Mouse (Mus musculus) macrophage (primary cell): ENCODE measurements around the gene Mlxip. TPM values are rescaled to one million over a fixed set of nuclear protein-coding genes. Genes with fewer than 3 reads are reported as not detected.

Source experiments
- H3K27ac ChIP-seq: fragments of 350-480 bp; formaldehyde crosslinking; 2 replicates; pipeline ENCODE4 v1.9.0; 2021
- H3K36me3 ChIP-seq: fragments of 350-480 bp; formaldehyde crosslinking; 2 replicates; pipeline ENCODE4 v1.9.0; 2021; ENCODE audit errors: inconsistent target
- H3K4me3 ChIP-seq: fragments of 350-480 bp; formaldehyde crosslinking; 2 replicates; pipeline ENCODE4 v1.9.0; 2021; ENCODE audit errors: inconsistent target
- H3K79me2 ChIP-seq: fragments of 350-480 bp; formaldehyde crosslinking; 2 replicates; pipeline ENCODE4 v1.9.0; 2021; ENCODE audit errors: inconsistent target
- WGBS: methylation state at CpG from one replicate; pipeline ENCODE4 v1.1.7; 2026; ENCODE audit warnings: inconsistent platforms; ENCODE audit not compliant: missing documents; 5-methylcytosine and 5-hydroxymethylcytosine counted together
- polyA plus RNA-seq: library from polyadenylated mRNA; stranded (reverse); fragments of 250-400 nt; gene quantifications from 3 replicates; pipeline ENCODE4 v1.2.4, GENCODE M21; 2018; ENCODE audit warnings: inconsistent platforms

The Mlxip gene
- polyA plus RNA-seq, 1 experiment from 2014 or later: 18.7 TPM

DNA sequence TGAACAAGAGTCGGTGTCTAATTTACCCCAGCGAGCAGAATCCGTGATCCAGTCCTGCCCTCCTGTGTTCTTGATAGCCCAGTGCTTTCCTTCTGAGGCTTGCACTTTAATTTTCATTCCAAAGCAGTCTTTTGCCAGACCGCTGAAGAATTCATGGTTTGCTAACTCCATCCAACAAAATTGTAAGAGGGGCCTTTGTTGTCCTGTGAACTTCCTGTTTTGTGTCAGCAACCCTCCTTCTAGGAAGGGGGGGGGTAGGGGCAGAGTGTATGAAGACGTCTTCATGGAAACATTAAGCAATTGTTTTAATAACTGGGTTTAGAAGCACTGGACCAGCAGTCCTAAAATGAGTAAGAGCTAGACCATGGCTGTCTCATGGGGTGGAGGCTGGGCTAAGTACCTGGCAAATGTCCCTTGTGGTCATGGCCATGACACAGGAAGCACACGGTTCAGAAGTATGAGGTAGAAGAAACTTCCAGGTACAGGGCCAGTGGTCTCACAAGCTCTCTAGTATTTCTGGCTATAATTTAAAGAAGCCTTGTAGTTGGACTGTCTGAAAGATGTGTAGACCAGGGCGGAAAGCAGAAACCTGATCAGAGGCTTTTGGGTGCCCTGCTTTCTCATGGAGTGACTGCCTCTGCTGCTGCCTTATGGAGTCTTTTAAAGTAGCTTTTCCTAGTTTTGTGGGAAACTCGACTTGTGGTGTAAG, 41.6 kb downstream of the Mlxip start:
- Histone ChIP-seq H3K27ac (no peak overlapping the region), H3K79me2 (peaks cover 76% of the 10 kb centered on the region), H3K4me3 (no peak overlapping the region), H3K36me3 (peaks cover 15% of the 10 kb centered on the region)
- 49% methylated on average over 8 of the region's 8 CpGs for whole genome bisulfite sequencing

- no peak overlapping the region for H3K27ac ChIP-seq
- peaks cover 20% of the 10 kb centered on the region for H3K36me3 ChIP-seq
- WGBS: 52% methylated on average over 4 of the region's 4 CpGs
- H3K79me2 ChIP-seq: peaks cover 70% of the 10 kb centered on the region
- no peak overlapping the region for H3K4me3 ChIP-seq
Measured at GRCm38 (mm10) chr5:123436780-123437175, 42.2 kb downstream of the Mlxip start.

DNA sequence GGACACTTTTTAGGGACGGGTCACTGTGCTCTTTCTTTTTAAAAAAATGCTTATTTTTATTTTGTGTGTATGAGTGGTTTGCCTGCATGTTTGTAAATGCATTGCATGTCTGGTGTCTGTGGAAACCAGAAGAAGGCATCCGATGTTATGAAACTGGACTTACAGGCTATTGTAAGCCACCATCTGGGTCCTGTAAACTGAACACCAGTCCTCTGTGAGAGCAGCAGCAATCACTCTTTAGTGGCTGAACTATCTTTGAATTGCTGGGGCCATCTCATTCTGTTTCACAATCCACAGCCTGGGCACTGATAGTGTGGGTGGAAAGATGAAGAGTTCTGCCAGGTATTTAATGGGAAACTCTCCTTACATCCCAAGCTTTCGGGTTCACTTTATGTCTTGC, 43.8 kb downstream of the Mlxip start:
- peaks cover 54% of the 10 kb centered on the region for H3K79me2 ChIP-seq
- H3K27ac ChIP-seq: no peak overlapping the region
- H3K36me3 ChIP-seq: peaks cover 36% of the 10 kb centered on the region
- WGBS: 92% methylated on average over 3 of the region's 3 CpGs
- no peak overlapping the region for H3K4me3 ChIP-seq

- H3K36me3 ChIP-seq: peaks cover 42% of the 10 kb centered on the region
- WGBS: 100% methylated on average over 1 of the region's 1 CpGs
Measured at GRCm38 (mm10) chr5:123439312-123439711, 44.7 kb downstream of the Mlxip start.

DNA sequence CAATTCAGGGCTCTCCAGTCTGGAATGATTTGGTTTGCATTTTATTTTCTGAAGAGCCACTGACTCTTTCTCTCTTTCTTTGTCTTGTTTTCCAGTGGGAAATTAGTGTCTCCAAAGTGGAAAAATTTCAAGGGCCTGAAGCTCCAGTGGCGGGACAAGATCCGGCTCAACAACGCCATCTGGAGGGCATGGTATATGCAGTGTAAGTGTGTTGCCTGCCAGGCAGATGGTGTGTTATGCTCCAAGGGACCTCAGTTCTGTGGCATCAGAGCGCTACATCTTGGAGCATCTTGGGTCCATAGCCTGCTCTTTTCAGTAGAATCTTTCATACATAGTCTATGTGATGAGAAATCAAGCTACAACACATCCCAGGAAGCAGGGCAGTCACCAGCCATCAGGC, 45.3 kb downstream of the Mlxip start:
- peaks cover 48% of the 10 kb centered on the region for H3K36me3 ChIP-seq
- H3K27ac ChIP-seq: no peak overlapping the region
- H3K4me3 ChIP-seq: no peak overlapping the region
- WGBS: 97% methylated on average over 4 of the region's 4 CpGs
- H3K79me2 ChIP-seq: peaks cover 41% of the 10 kb centered on the region

More at GRCm38 (mm10) chr5:123439312-123439711, 44.7 kb downstream of the Mlxip start:
- peaks cover 45% of the 10 kb centered on the region for H3K79me2 ChIP-seq
- H3K27ac ChIP-seq: no peak overlapping the region
- H3K4me3 ChIP-seq: no peak overlapping the region

- peaks cover 55% of the 10 kb centered on the region for H3K36me3 ChIP-seq
- WGBS: 92% methylated on average over 4 of the region's 4 CpGs
- no peak overlapping the region for H3K4me3 ChIP-seq
- H3K27ac ChIP-seq: no peak overlapping the region
- peaks cover 39% of the 10 kb centered on the region for H3K79me2 ChIP-seq
Measured at GRCm38 (mm10) chr5:123440664-123441063, 46.1 kb downstream of the Mlxip start.

DNA sequence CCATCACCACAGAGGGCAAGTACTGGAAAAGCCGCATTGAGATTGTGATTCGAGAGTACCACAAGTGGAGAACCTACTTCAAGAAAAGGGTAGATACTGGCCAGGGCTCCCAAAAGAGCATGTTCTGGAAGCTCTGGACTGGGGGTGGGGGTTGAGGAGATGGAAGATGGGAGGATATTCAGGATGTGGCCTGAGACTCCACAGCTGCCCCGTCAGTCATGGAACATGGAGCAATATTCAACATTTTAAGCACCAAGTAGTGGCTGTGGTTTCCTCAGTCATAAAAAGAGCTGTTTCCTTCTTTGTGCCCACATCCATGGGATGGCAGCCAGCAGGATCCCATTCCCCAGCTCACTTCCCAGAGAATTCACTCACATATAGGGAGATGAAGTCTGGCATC, 47.7 kb downstream of the Mlxip start:
- Histone ChIP-seq H3K79me2 (peaks cover 23% of the 10 kb centered on the region), H3K4me3 (no peak overlapping the region), H3K27ac (no peak overlapping the region), H3K36me3 (peaks cover 69% of the 10 kb centered on the region)
- WGBS: 96% methylated on average over 2 of the region's 3 CpGs

GRCm38 (mm10) chr5:123444069-123444468, 49.5 kb downstream of the Mlxip start:
- H3K36me3 ChIP-seq: peaks cover 87% of the 10 kb centered on the region
- H3K79me2 ChIP-seq: peaks cover 5% of the 10 kb centered on the region; the same call in 1 of the 2 replicates
- 65% methylated on average over 4 of the region's 4 CpGs for WGBS
- H3K27ac ChIP-seq: no peak overlapping the region
- H3K4me3 ChIP-seq: no peak overlapping the region

DNA sequence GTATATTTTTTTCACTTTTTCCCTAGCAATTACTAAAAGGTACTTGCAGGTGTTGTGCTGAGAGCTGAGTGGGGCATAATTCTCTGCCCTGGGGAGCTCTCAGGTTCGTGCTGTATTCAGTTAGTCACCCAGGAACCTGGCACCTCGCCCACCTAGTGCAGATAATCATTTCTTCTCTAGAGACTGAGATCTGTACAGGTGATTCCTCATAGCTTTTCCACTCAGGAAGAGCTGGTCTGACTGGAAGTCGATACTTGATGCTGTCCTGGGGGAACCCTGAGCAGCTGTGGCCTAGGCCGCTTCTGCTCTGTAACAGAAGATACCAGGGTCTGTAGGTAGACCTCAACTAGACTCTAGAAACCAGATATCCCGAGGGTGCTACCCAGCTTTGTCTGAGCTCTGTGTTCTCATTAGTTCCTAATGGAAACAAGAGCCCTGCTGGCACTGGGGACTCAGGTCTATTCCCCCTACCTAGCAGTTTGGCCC, 50.3 kb downstream of the Mlxip start:
- no peak overlapping the region for H3K4me3 ChIP-seq
- H3K36me3 ChIP-seq: peaks cover 93% of the 10 kb centered on the region
- H3K27ac ChIP-seq: no peak overlapping the region
- no peaks in the 10 kb centered on the region; the same call in 1 of the 2 replicates for H3K79me2 ChIP-seq
- WGBS: 91% methylated on average over 5 of the region's 5 CpGs

DNA sequence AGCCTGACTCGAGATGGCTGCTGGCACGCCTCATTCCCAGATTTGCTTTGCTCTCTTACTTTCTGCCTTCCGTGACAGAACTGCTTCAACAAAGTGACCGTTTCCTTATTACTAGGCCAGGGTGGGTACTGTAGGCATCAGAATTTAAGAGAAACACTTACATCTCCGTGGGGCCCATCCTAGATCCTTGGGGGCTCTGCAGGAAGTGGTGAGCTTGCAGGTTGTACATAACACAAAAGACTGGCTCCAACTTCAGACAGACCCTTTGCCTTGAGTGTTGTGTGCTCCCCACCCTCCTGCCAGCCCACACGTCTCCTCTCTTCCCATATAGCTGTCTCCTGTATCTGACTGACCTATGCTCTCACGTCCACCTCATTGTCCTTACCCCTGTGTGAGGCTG, 57.3 kb downstream of the Mlxip start:
- H3K79me2 ChIP-seq: no peaks in the 10 kb centered on the region
- 90% methylated on average over 7 of the region's 7 CpGs for WGBS
- H3K36me3 ChIP-seq: peaks cover 83% of the 10 kb centered on the region
- H3K27ac ChIP-seq: no peak overlapping the region
- H3K4me3 ChIP-seq: no peak overlapping the region

DNA sequence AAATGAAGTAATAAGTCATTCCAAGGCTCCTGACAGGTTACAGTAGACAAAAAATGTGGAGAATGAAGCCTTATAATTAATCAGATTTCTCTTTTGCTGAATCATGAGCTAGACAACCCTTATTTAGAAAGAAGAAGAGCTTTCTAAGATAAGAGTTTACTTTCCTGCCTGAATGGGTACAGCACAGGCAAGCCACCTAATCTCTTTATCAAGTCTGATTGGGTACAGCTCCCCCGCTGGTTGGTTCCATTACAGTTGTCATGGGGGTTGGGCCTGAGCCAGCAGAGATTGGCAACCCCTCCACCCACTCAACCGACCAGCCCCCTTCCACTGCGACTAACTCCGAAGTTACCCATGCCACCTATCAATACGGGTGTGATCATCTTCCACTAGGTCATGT, 66.8 kb downstream of the Mlxip start:
- H3K36me3 ChIP-seq: no peaks in the 10 kb centered on the region
- WGBS: 85% methylated on average over 5 of the region's 5 CpGs
- no peak overlapping the region for H3K27ac ChIP-seq
- H3K79me2 ChIP-seq: no peaks in the 10 kb centered on the region
- no peak overlapping the region for H3K4me3 ChIP-seq

DNA sequence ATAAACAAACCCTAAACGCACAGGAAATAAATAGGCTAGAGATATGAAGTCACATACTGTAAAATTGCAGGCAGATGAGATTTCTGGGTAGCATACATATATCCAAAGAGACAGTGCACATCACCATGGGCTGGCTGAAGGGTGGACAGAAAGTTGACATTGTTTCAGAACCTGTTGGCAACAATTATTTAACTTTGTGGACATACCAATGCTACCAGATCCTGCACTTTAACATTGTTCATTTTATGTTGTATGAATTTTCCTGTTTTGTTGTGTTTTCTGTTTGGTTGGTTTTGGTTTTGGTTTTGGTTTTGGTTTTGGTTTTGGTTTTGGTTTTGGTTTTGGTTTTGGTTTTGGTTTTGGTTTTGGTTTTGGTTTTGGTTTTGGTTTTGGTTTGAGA, 70.0 kb downstream of the Mlxip start:
- 91% methylated on average over 1 of the region's 1 CpGs for WGBS
- H3K79me2 ChIP-seq: no peaks in the 10 kb centered on the region
- no peak overlapping the region for H3K27ac ChIP-seq
- no peak overlapping the region for H3K4me3 ChIP-seq
- no peaks in the 10 kb centered on the region for H3K36me3 ChIP-seq

- no peak overlapping the region for H3K27ac ChIP-seq
- H3K4me3 ChIP-seq: no peak overlapping the region
- no peaks in the 10 kb centered on the region for H3K36me3 ChIP-seq
- H3K79me2 ChIP-seq: no peaks in the 10 kb centered on the region
- WGBS: 2% methylated on average over 10 of the region's 10 CpGs
Measured at GRCm38 (mm10) chr5:123470784-123471400, 76.3 kb downstream of the Mlxip start.

GRCm38 (mm10) chr5:123473817-123474216, 79.2 kb downstream of the Mlxip start:
- Histone ChIP-seq H3K4me3 (no peak overlapping the region), H3K27ac (no peak overlapping the region), H3K79me2 (no peaks in the 10 kb centered on the region), H3K36me3 (no peaks in the 10 kb centered on the region)
- WGBS: 89% methylated on average over 4 of the region's 5 CpGs

DNA sequence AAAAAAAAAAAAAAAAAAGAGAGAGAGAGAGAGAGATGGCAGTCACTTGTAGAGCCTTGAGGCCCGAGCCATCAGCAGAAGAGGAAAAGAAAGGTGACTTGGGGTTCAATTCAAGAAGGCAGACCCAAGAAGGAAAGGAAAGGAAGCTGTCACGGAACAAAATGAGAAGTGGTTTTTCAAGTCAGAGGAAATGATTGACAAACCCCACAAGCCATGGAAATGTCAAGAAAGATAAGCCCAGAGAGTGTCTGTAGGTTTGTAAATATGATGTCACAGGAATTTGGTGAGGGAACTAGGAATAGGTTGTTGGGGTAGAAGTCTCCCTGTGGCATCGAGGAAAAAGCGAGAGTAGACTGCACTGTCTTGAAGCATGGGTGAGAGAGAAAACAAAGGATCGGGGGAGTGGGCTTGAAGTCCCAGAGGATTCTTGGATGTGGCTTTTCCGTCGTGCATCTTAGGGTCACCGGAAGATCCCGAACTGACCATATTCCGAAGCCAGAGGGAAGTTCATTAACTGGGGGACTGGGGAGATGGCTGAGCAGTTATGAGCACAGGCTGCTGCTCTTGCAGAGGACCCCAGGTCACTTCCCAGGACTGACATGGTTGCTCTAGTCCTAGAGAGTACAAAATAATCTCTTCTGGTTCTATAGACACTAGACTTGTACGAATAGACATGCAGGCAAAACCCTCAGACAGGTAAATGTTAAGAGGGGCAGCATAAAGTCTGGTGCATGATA, 93.2 kb downstream of the Mlxip start:
- WGBS: 57% methylated on average over 11 of the region's 11 CpGs
- Histone ChIP-seq H3K4me3 (no peak overlapping the region), H3K79me2 (no peaks in the 10 kb centered on the region), H3K36me3 (no peaks in the 10 kb centered on the region), H3K27ac (no peak overlapping the region)
